Mouse (Mus musculus): ENCODE results near the gene Dab2. TPM values are rescaled to one million over a fixed set of nuclear protein-coding genes. Genes with fewer than 3 reads are reported as not detected.

Gene Dab2
- 0.82 and 2.9 TPM in 2 replicates for total RNA-seq (2023)

GRCm38 (mm10) chr15:6299554-6299953 lies at the start of gene Dab2:
Gene Dab2 (plus strand): TSS chr15:6299788.

GRCm38 (mm10) chr15:6445135-6445534 lies 145.5 kb downstream of the Dab2 start, which contains the start of gene C9:
Gene C9 (plus strand): TSS chr15:6445327.

Other genes with a start within 250 kb of the Dab2 start
- not detected in 2 replicates for gene C9, start 145.5 kb downstream of the Dab2 start, total RNA-seq (2023)
- gene Fyb, start 223.1 kb downstream of the Dab2 start, total RNA-seq (2023) = 322 and 351 TPM in 2 replicates

Data from neutrophil, adult 65 days (primary cell).